Mouse (Mus musculus) splenic B cell, adult 2 months (primary cell): ENCODE data around the gene Zbtb7b.

Source experiments
- DNase-seq: peaks from one replicate; pipeline ENCODE4 v3.0.0-alpha.2; 2011; ENCODE audit warnings: low read depth, low spot score
- H3K27me3 ChIP-seq: 2 replicates; pipeline ENCODE4 v1.6.1; 2012; ENCODE audit warnings: mild to moderate bottlenecking, low read length, moderate library complexity, mixed read lengths; ENCODE audit not compliant: control insufficient read depth, poor library complexity, insufficient read depth, severe bottlenecking
- H3K36me3 ChIP-seq: 2 replicates; pipeline ENCODE4 v1.6.1; 2012; ENCODE audit warnings: mild to moderate bottlenecking, low read length, moderate library complexity, mixed read lengths; ENCODE audit not compliant: control insufficient read depth, poor library complexity, insufficient read depth, severe bottlenecking

Zbtb7b gene

GRCm38 (mm10) chr3:89406887-89407286, 12.3 kb upstream of the Zbtb7b start:
- no peaks in the 10 kb centered on the region for H3K27me3 ChIP-seq
- DNase-seq: no peak
- H3K36me3 ChIP-seq: peaks cover 17% of the 10 kb centered on the region

- no peak for DNase-seq
- no peaks in the 10 kb centered on the region for H3K27me3 ChIP-seq
- H3K36me3 ChIP-seq: peaks cover 15% of the 10 kb centered on the region
Measured at GRCm38 (mm10) chr3:89402693-89403092, 8.1 kb upstream of the Zbtb7b start, which contains the start of gene Lenep. Gene Lenep, minus strand, starts transcription at chr3:89402793.

GRCm38 (mm10) chr3:89401329-89401728, 6.8 kb upstream of the Zbtb7b start:
- Histone ChIP-seq H3K27me3 (no peaks in the 10 kb centered on the region), H3K36me3 (peaks cover 15% of the 10 kb centered on the region)
- no peak for DNase-seq

GRCm38 (mm10) chr3:89396654-89397005, 2.1 kb upstream of the Zbtb7b start:
- H3K36me3 ChIP-seq: peaks cover 4% of the 10 kb centered on the region; the same call in 1 of the 2 replicates
- DNase-seq: no peak
- no peaks in the 10 kb centered on the region; the same call in 1 of the 2 replicates for H3K27me3 ChIP-seq

GRCm38 (mm10) chr3:89395806-89396653, 1.5 kb upstream of the Zbtb7b start:
- Histone ChIP-seq H3K27me3 (no peaks in the 10 kb centered on the region; the same call in 1 of the 2 replicates), H3K36me3 (no peaks in the 10 kb centered on the region)
- DNase-seq: peak; percentile 73

GRCm38 (mm10) chr3:89395419-89395805, 836 bp upstream of the Zbtb7b start:
- Histone ChIP-seq H3K27me3 (no peaks in the 10 kb centered on the region; the same call in 1 of the 2 replicates), H3K36me3 (no peaks in the 10 kb centered on the region)
- DNase-seq: no peak

GRCm38 (mm10) chr3:89394894-89395256, 299 bp upstream of the Zbtb7b start:
- no peaks in the 10 kb centered on the region for H3K36me3 ChIP-seq
- DNase-seq: peak; percentile 56
- H3K27me3 ChIP-seq: no peaks in the 10 kb centered on the region; the same call in 1 of the 2 replicates

- Histone ChIP-seq H3K36me3 (no peaks in the 10 kb centered on the region), H3K27me3 (no peaks in the 10 kb centered on the region; the same call in 1 of the 2 replicates)
- DNase-seq: peak; percentile 95
Measured at GRCm38 (mm10) chr3:89393605-89394004, 971 bp downstream of the Zbtb7b start.

GRCm38 (mm10) chr3:89392871-89393311, 1.7 kb downstream of the Zbtb7b start:
- Histone ChIP-seq H3K27me3 (no peaks in the 10 kb centered on the region; the same call in 1 of the 2 replicates), H3K36me3 (no peaks in the 10 kb centered on the region)
- no peak for DNase-seq

- Histone ChIP-seq H3K36me3 (no peaks in the 10 kb centered on the region), H3K27me3 (no peaks in the 10 kb centered on the region; the same call in 1 of the 2 replicates)
- DNase-seq: peak; percentile 25
Measured at GRCm38 (mm10) chr3:89391663-89392511, 2.7 kb downstream of the Zbtb7b start.

GRCm38 (mm10) chr3:89390699-89391662, 3.6 kb downstream of the Zbtb7b start:
- peak; percentile 49 for DNase-seq
- Histone ChIP-seq H3K27me3 (no peaks in the 10 kb centered on the region; the same call in 1 of the 2 replicates), H3K36me3 (no peaks in the 10 kb centered on the region)

- H3K36me3 ChIP-seq: no peaks in the 10 kb centered on the region
- H3K27me3 ChIP-seq: no peaks in the 10 kb centered on the region; the same call in 1 of the 2 replicates
- DNase-seq: peak; percentile 36
Measured at GRCm38 (mm10) chr3:89390111-89390515, 4.5 kb downstream of the Zbtb7b start.

GRCm38 (mm10) chr3:89388901-89389740, 5.5 kb downstream of the Zbtb7b start:
- no peaks in the 10 kb centered on the region for H3K27me3 ChIP-seq
- peak; percentile 82 for DNase-seq
- no peaks in the 10 kb centered on the region; the same call in 1 of the 2 replicates for H3K36me3 ChIP-seq
